ENCODE assay signal across 39 mouse cellular contexts in genomic region chr3:93601903-93602302, GRCm38 (mm10). TPM values are rescaled to one million over a fixed set of nuclear protein-coding genes. Genes with fewer than 3 reads are reported as not detected.
"Had no signal": no experiment of that assay in that cellular context is flagged by ENCODE, and none has a peak within 500 bp of the region (broad histone marks: within the 10 kb centered on the region; RNA-seq: fewer than 3 reads in every experiment).

No protein-coding gene starts in this region.

- H3K27ac ChIP-seq: heart, adult 2 months; heart, embryonic 13.5 days; heart, embryonic 15.5 days; hindbrain, embryonic 12.5 days; hindbrain, embryonic 14.5 days; intestine, embryonic 15.5 days; kidney, embryonic 15.5 days; kidney, postnatal 0 days; layer of hippocampus, adult 2 months; limb, embryonic 13.5 days; limb, embryonic 15.5 days; liver, embryonic 12.5 days; liver, embryonic 14.5 days had no signal

- DNase-seq: gastrocnemius, postnatal 14 days; gastrocnemius, postnatal 36 days; heart, adult 2 months; heart, postnatal 14 days; heart, postnatal 36 days; kidney, adult 18-20 months; kidney, postnatal 25 days; kidney, postnatal 4 days; layer of hippocampus, postnatal 36 days; left cerebral cortex, postnatal 4 days; lung, adult 18-20 months had no signal

- H3K9ac ChIP-seq: heart, embryonic 13.5 days; heart, embryonic 15.5 days; hindbrain, embryonic 12.5 days; hindbrain, embryonic 14.5 days; intestine, embryonic 15.5 days; kidney, embryonic 15.5 days; limb, embryonic 13.5 days; limb, embryonic 15.5 days; liver, embryonic 12.5 days; liver, embryonic 14.5 days had no signal

- H3K9me3 ChIP-seq: heart, embryonic 13.5 days; heart, embryonic 15.5 days; hindbrain, embryonic 12.5 days; intestine, embryonic 15.5 days; kidney, embryonic 15.5 days; limb, embryonic 13.5 days; limb, embryonic 15.5 days; liver, embryonic 12.5 days had no signal

- H3K36me3 ChIP-seq: heart, embryonic 13.5 days; heart, embryonic 15.5 days; hindbrain, embryonic 12.5 days; intestine, embryonic 15.5 days; kidney, embryonic 15.5 days; limb, embryonic 13.5 days; limb, embryonic 15.5 days; liver, embryonic 12.5 days had no signal

- H3K4me2 ChIP-seq: heart, embryonic 11.5 days; heart, embryonic 13.5 days; heart, embryonic 15.5 days; hindbrain, embryonic 12.5 days; hindbrain, embryonic 14.5 days; intestine, embryonic 15.5 days; kidney, embryonic 15.5 days; limb, embryonic 13.5 days; limb, embryonic 15.5 days; liver, embryonic 12.5 days had no signal

- H3K4me3 ChIP-seq: heart, adult 2 months; heart, embryonic 13.5 days; heart, embryonic 15.5 days; hindbrain, embryonic 12.5 days; intestine, embryonic 15.5 days; kidney, embryonic 15.5 days; layer of hippocampus, adult 2 months; limb, embryonic 13.5 days; limb, embryonic 15.5 days; liver, embryonic 12.5 days had no signal

- H3K27me3 ChIP-seq: heart, embryonic 13.5 days; heart, embryonic 15.5 days; hindbrain, embryonic 12.5 days; intestine, embryonic 15.5 days; kidney, embryonic 15.5 days; limb, embryonic 13.5 days; limb, embryonic 15.5 days; liver, embryonic 12.5 days had no signal

- ATAC-seq: hindbrain, embryonic 16.5 days; inflammation-experienced regulatory T-cells, adult 6 months; intestine, embryonic 15.5 days; intestine, postnatal 0 days; liver, embryonic 12.5 days had no signal

RNA-seq across cellular contexts. Expression of gene Tdpoz2, which starts 50.6 kb away (rescaled TPM):
- total RNA-seq: gastrocnemius, adult 18-20 months; gastrocnemius, adult 8-10 months; gastrocnemius, postnatal 14 days; gastrocnemius, postnatal 36 days; heart, adult 2 months; heart, postnatal 14 days; heart, postnatal 36 days; hematopoietic stem cell, adult 5-6 weeks; layer of hippocampus, adult 2 months; layer of hippocampus, postnatal 10 days; layer of hippocampus, postnatal 36 days; left cerebral cortex, adult 18-20 months; left cerebral cortex, adult 8-10 months; left cerebral cortex, postnatal 10 days; left cerebral cortex, postnatal 25 days; left cerebral cortex, postnatal 4 days had no signal
- polyA plus RNA-seq: gonadal fat pad, adult 2 months; heart, adult 2 months; heart, embryonic 11.5 days; heart, embryonic 13.5 days; heart, embryonic 15.5 days; heart, postnatal 0 days; hindbrain, embryonic 12.5 days; hindbrain, embryonic 14.5 days; hindbrain, embryonic 16.5 days; inflammation-experienced regulatory T-cells, adult 6 months; intestine, embryonic 15.5 days; intestine, postnatal 0 days; kidney, embryonic 15.5 days; kidney, postnatal 0 days; limb, embryonic 11.5 days; limb, embryonic 13.5 days; limb, embryonic 15.5 days; liver, embryonic 12.5 days; liver, embryonic 14.5 days; liver, embryonic 16.5 days had no signal
